Mouse (Mus musculus) heart, embryonic 14.5 days (tissue): ENCODE results near the gene Olfr1392. TPM values are rescaled to one million over a fixed set of nuclear protein-coding genes. Genes with fewer than 3 reads are reported as not detected.
"Not testable (repeated sequence)": the region's sequence is repeated elsewhere in the genome, so short reads cannot be mapped to it uniquely, and the experiment has no call there.

Experiments
- ATAC-seq: fragments of 200-750 bp; cut with Nextera tagmentation; 2 replicates; pipeline ENCODE4 v1.8.0; 2017; ENCODE audit warnings: low read depth, moderate TSS enrichment; ENCODE audit not compliant: insufficient number of reproducible peaks, insufficient read depth, low FRiP score
- H3K27ac ChIP-seq, 2 experiments: fragments of 200-500 bp in 1 of 2; fragments of 300-500 bp in 1 of 2; sonication (generic) in 1 of 2; replicated peaks in 1 of 2; 2 replicates each; pipeline ENCODE4 v1.5.1; 2012 to 2014; ENCODE audit warnings: low read depth in 2 of 2, low read length in 2 of 2, control low read depth in 1 of 2, mild to moderate bottlenecking in 1 of 2, mixed read lengths in 1 of 2; ENCODE audit not compliant: control insufficient read depth in 1 of 2, insufficient read depth in 1 of 2
- H3K27me3 ChIP-seq: fragments of 300-500 bp; sonication (generic); 2 replicates; pipeline ENCODE4 v1.6.1; 2014; ENCODE audit warnings: mild to moderate bottlenecking, low read length, control low read depth; ENCODE audit not compliant: control insufficient read depth, insufficient read depth
- H3K36me3 ChIP-seq: fragments of 300-500 bp; sonication (generic); 2 replicates; pipeline ENCODE4 v1.6.1; 2014; ENCODE audit warnings: mild to moderate bottlenecking, control low read depth, low read length, mixed read lengths; ENCODE audit not compliant: control insufficient read depth, insufficient read depth
- H3K4me1 ChIP-seq, 2 experiments: fragments of 200-500 bp in 1 of 2; fragments of 300-500 bp in 1 of 2; sonication (generic) in 1 of 2; 2 replicates each; pipeline ENCODE4 v1.6.1; 2012 to 2014; ENCODE audit warnings: low read length in 2 of 2, control low read depth in 1 of 2, mixed read lengths in 1 of 2; ENCODE audit not compliant: control insufficient read depth in 2 of 2, insufficient read depth in 2 of 2
- H3K4me2 ChIP-seq: fragments of 300-500 bp; sonication (generic); 2 replicates; pipeline ENCODE4 v1.6.1; 2014; ENCODE audit warnings: mild to moderate bottlenecking, low read length
- H3K4me3 ChIP-seq, 2 experiments: fragments of 200-500 bp in 1 of 2; fragments of 300-500 bp in 1 of 2; sonication (generic) in 1 of 2; 2 replicates each; pipeline ENCODE4 v1.5.1; 2012 to 2014; ENCODE audit warnings: low read length in 2 of 2, mild to moderate bottlenecking in 2 of 2, control low read depth in 1 of 2, low read depth in 1 of 2, moderate library complexity in 1 of 2; ENCODE audit not compliant: control insufficient read depth in 1 of 2, insufficient read depth in 1 of 2
- H3K9ac ChIP-seq: fragments of 300-500 bp; sonication (generic); 2 replicates; pipeline ENCODE4 v1.6.1; 2014; ENCODE audit warnings: mild to moderate bottlenecking, low read length
- H3K9me3 ChIP-seq: fragments of 300-500 bp; sonication (generic); 2 replicates; pipeline ENCODE4 v1.6.1; 2016; ENCODE audit warnings: low read length, control low read depth; ENCODE audit not compliant: control insufficient read depth
- WGBS: fragments of 180-500 bp; shearing (Covaris S2); extraction: QIAGEN DNeasy Blood & Tissue Kit; methylation state at CpG from one replicate; pipeline ENCODE4 v1.1.7; 2014; 5-methylcytosine and 5-hydroxymethylcytosine counted together
- polyA plus RNA-seq: library from polyadenylated mRNA; unstranded; fragments of >200 nt; fragmentation: Nextera tagmentation; extraction: Ambion mirVana; gene quantifications from 2 replicates; pipeline ENCODE4 v1.2.1, GENCODE M21; 2014

Gene Olfr1392
- not detected in 2 replicates for polyA plus RNA-seq

- H3K36me3 ChIP-seq, H3K27me3 ChIP-seq, H3K4me1 ChIP-seq, ATAC-seq, H3K4me3 ChIP-seq, H3K4me2 ChIP-seq, H3K27ac ChIP-seq, H3K9me3 ChIP-seq, H3K9ac ChIP-seq: not testable (repeated sequence)
- WGBS = 41% methylated on average over 1 of the region's 1 CpGs
These were observed at the start of gene Olfr1392 for GRCm38 (mm10) chr11:49284982-49285381. Olfr1392 (plus strand) TSS chr11:49285282.

GRCm38 (mm10) chr11:49235459-49236207, 49.4 kb upstream of the Olfr1392 start:
- Histone ChIP-seq H3K9ac (no peak overlapping the region), H3K4me1 (no peaks in the 10 kb centered on the region), H3K27me3 (no peaks in the 10 kb centered on the region), H3K36me3 (no peaks in the 10 kb centered on the region), H3K4me2 (no peak overlapping the region), H3K4me3 (no peak overlapping the region), H3K27ac (no peak overlapping the region), H3K9me3 (no peaks in the 10 kb centered on the region)
- WGBS = 62% methylated on average over 3 of the region's 3 CpGs
- no peak for ATAC-seq

- ATAC-seq = no peak
- H3K27me3 ChIP-seq = no peaks in the 10 kb centered on the region
- no peaks in the 10 kb centered on the region for H3K4me1 ChIP-seq
- no peak overlapping the region for H3K9ac ChIP-seq
- no peak overlapping the region for H3K27ac ChIP-seq
- no peaks in the 10 kb centered on the region for H3K9me3 ChIP-seq
- H3K4me3 ChIP-seq = no peak overlapping the region
- no peak overlapping the region for H3K4me2 ChIP-seq
- no peaks in the 10 kb centered on the region for H3K36me3 ChIP-seq
- 59% methylated on average over 1 of the region's 1 CpGs for WGBS
These were observed 48.2 kb upstream of the Olfr1392 start for GRCm38 (mm10) chr11:49236891-49237290.

- no peaks in the 10 kb centered on the region for H3K4me1 ChIP-seq
These were observed 47.5 kb upstream of the Olfr1392 start for GRCm38 (mm10) chr11:49237532-49237931.

GRCm38 (mm10) chr11:49240310-49240709, 44.8 kb upstream of the Olfr1392 start:
- Histone ChIP-seq H3K4me3 (no peak overlapping the region), H3K36me3 (no peaks in the 10 kb centered on the region), H3K27ac (no peak overlapping the region), H3K27me3 (no peaks in the 10 kb centered on the region), H3K4me1 (peaks cover 4 to 9% of the 10 kb centered on the region in 2 experiments), H3K4me2 (no peak overlapping the region), H3K9me3 (no peaks in the 10 kb centered on the region), H3K9ac (no peak overlapping the region)
- 88% methylated on average over 1 of the region's 1 CpGs for WGBS
- ATAC-seq = no peak

More at GRCm38 (mm10) chr11:49237532-49237931, 47.5 kb upstream of the Olfr1392 start:
- no peak overlapping the region for H3K27ac ChIP-seq
- ATAC-seq = no peak
- H3K27me3 ChIP-seq = no peaks in the 10 kb centered on the region
- no peaks in the 10 kb centered on the region for H3K9me3 ChIP-seq
- no peak overlapping the region for H3K9ac ChIP-seq
- H3K36me3 ChIP-seq = no peaks in the 10 kb centered on the region
- H3K4me2 ChIP-seq = no peak overlapping the region
- no peak overlapping the region for H3K4me3 ChIP-seq
- WGBS = 48% methylated on average over 2 of the region's 2 CpGs

GRCm38 (mm10) chr11:49240874-49241273, 44.2 kb upstream of the Olfr1392 start:
- Histone ChIP-seq H3K9me3 (no peaks in the 10 kb centered on the region), H3K27ac (no peak overlapping the region), H3K4me3 (no peak overlapping the region), H3K36me3 (no peaks in the 10 kb centered on the region), H3K4me2 (no peak overlapping the region), H3K4me1 (peaks cover 8 to 14% of the 10 kb centered on the region in 2 experiments), H3K27me3 (no peaks in the 10 kb centered on the region), H3K9ac (no peak overlapping the region)
- 75% methylated on average over 4 of the region's 4 CpGs for WGBS
- ATAC-seq = no peak

- no peak for ATAC-seq
- H3K9me3 ChIP-seq = no peaks in the 10 kb centered on the region
- no peaks in the 10 kb centered on the region for H3K27me3 ChIP-seq
- no peak overlapping the region for H3K4me3 ChIP-seq
- no peak overlapping the region for H3K9ac ChIP-seq
- no peaks in the 10 kb centered on the region for H3K36me3 ChIP-seq
- peaks cover 8 to 17% of the 10 kb centered on the region in 2 experiments for H3K4me1 ChIP-seq
- H3K4me2 ChIP-seq = no peak overlapping the region
- H3K27ac ChIP-seq = no peak overlapping the region
- WGBS = no CpG with 5 or more reads among the region's 1 CpGs
These were observed 43.6 kb upstream of the Olfr1392 start for GRCm38 (mm10) chr11:49241471-49241870.
